Mouse (Mus musculus) testis, adult 2 months (tissue): ENCODE measurements around the gene Ksr2. TPM values are rescaled to one million over a fixed set of nuclear protein-coding genes. Genes with fewer than 3 reads are reported as not detected.
A peak's percentile ranks its signal among the peaks of the same experiment; 100 is the strongest.

Source experiments
- H3K27ac ChIP-seq: fragments of 200-500 bp; 2 replicates; pipeline ENCODE4 v1.5.1; 2012; ENCODE audit warnings: low read depth, low read length; ENCODE audit not compliant: control insufficient read depth, insufficient read depth
- H3K27me3 ChIP-seq: fragments of 200-500 bp; 2 replicates; pipeline ENCODE4 v1.6.1; 2012; ENCODE audit warnings: mild to moderate bottlenecking, low read length, moderate library complexity; ENCODE audit not compliant: control insufficient read depth, insufficient read depth
- H3K36me3 ChIP-seq: fragments of 200-500 bp; 2 replicates; pipeline ENCODE4 v1.6.1; 2012; ENCODE audit warnings: mild to moderate bottlenecking, low read length; ENCODE audit not compliant: control insufficient read depth, insufficient read depth
- H3K4me1 ChIP-seq: fragments of 200-500 bp; 2 replicates; pipeline ENCODE4 v1.6.1; 2012; ENCODE audit warnings: low read length; ENCODE audit not compliant: control insufficient read depth, insufficient read depth
- H3K4me3 ChIP-seq: fragments of 200-500 bp; 2 replicates; pipeline ENCODE4 v1.5.1; 2012; ENCODE audit warnings: low read depth, mild to moderate bottlenecking, low read length, moderate library complexity, mixed read lengths; ENCODE audit not compliant: control insufficient read depth
- CTCF ChIP-seq: fragments of 200-500 bp; IDR thresholded peaks from 2 replicates; pipeline ENCODE4 v1.5.1; 2012; ENCODE audit warnings: low read depth, mild to moderate bottlenecking, inconsistent platforms, low read length, moderate library complexity; ENCODE audit not compliant: control insufficient read depth, insufficient read depth, insufficient replicate concordance
- POLR2A ChIP-seq: fragments of 200-500 bp; IDR thresholded peaks from 2 replicates; pipeline ENCODE4 v1.6.1; 2012; ENCODE audit warnings: low read depth, mild to moderate bottlenecking, inconsistent platforms, low read length, moderate library complexity; ENCODE audit not compliant: control insufficient read depth
- polyA plus RNA-seq: library from polyadenylated mRNA; depleted of rRNA; stranded (reverse); fragments of >200 nt; gene quantifications from 2 replicates; pipeline ENCODE4 v1.2.3, GENCODE M21; 2012

Ksr2 gene
- polyA plus RNA-seq, 1 experiment = 2.0 TPM

GRCm38 (mm10) chr5:117689840-117690239 is 276.0 kb downstream of the Ksr2 start:
- H3K36me3 ChIP-seq = no peaks in the 10 kb centered on the region
- H3K27ac ChIP-seq = no peak overlapping the region
- TF ChIP-seq CTCF = no peak
- no peak for TF ChIP-seq POLR2A
- H3K27me3 ChIP-seq = no peaks in the 10 kb centered on the region
- H3K4me3 ChIP-seq = no peak overlapping the region
- no peaks in the 10 kb centered on the region for H3K4me1 ChIP-seq

DNA sequence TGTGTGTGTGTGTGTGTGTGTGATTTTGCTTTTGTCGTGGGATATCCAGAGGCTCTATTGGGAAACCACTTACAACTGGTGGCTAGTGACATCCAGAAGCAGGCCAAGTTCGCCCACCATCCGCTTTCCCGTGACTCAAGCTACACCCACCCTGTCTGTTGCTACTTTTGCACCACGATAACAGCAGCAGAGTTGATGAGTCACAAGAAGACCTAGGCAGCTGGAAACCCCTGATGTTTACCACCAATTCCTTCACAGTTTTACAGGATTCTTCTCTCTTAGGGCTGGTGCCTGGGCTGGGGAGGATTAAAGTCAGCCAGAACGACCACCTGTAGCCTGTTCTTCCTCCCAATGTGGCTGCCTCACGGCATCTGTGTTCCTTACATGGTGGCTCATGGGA is 277.5 kb downstream of the Ksr2 start:
- H3K4me1 ChIP-seq = no peaks in the 10 kb centered on the region
- H3K27me3 ChIP-seq = no peaks in the 10 kb centered on the region
- TF ChIP-seq CTCF (no peak), POLR2A (no peak)
- H3K4me3 ChIP-seq = no peak overlapping the region
- no peaks in the 10 kb centered on the region for H3K36me3 ChIP-seq
- no peak overlapping the region for H3K27ac ChIP-seq

- no peak overlapping the region for H3K4me3 ChIP-seq
- no peaks in the 10 kb centered on the region for H3K4me1 ChIP-seq
- TF ChIP-seq CTCF (peak; percentile 84; the same call in 1 of the 2 replicates), POLR2A (no peak)
- H3K27ac ChIP-seq = no peak overlapping the region
- no peaks in the 10 kb centered on the region for H3K27me3 ChIP-seq
- H3K36me3 ChIP-seq = no peaks in the 10 kb centered on the region
Observed at GRCm38 (mm10) chr5:117693557-117693956, 279.8 kb downstream of the Ksr2 start.

DNA sequence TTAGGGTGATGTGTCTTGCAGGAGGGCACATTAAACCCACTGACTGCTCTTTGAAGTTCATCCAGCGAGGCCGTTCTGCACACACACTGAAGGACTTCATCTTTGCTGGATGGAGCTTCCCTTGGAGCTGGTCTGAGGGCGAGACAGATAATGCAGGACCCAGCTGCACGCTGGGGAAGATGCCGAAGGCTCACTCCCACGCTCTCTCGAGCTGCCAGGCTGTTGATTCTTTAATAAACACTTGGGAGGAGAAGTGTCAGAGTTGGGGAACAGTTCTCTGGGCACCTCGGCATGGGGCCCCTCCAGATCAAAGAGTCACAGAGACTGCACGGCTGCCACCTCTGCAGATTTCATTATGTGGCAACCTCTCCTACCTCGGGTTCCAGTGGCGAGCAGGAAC is 280.8 kb downstream of the Ksr2 start:
- no peaks in the 10 kb centered on the region for H3K27me3 ChIP-seq
- H3K27ac ChIP-seq = no peak overlapping the region
- no peak overlapping the region for H3K4me3 ChIP-seq
- H3K36me3 ChIP-seq = no peaks in the 10 kb centered on the region
- no peaks in the 10 kb centered on the region for H3K4me1 ChIP-seq
- TF ChIP-seq POLR2A (no peak), CTCF (no peak)

GRCm38 (mm10) chr5:117696366-117696765 is 282.6 kb downstream of the Ksr2 start:
- TF ChIP-seq CTCF (no peak), POLR2A (no peak)
- no peak overlapping the region for H3K4me3 ChIP-seq
- no peaks in the 10 kb centered on the region for H3K36me3 ChIP-seq
- no peaks in the 10 kb centered on the region for H3K27me3 ChIP-seq
- no peaks in the 10 kb centered on the region for H3K4me1 ChIP-seq
- H3K27ac ChIP-seq = no peak overlapping the region

DNA sequence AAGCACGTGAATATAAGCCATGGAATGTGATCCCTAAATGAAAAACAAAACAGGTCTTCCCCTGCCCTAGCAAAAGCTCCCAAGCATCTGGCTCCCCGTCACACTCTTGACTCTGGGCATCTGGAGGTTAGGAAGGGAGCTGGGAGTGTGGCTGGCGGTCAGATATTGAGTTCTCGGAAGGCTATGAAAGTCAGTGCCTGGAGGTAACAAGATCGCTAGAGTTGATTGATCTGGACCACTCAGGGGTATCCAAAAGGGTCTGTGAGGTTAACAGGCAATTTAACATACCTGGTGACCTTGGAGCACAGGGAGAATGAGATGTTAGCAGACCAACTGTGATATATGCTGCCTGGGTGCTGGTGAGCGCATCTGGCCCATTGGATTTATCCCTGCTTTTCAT is 283.8 kb downstream of the Ksr2 start:
- no peak for TF ChIP-seq POLR2A
- TF ChIP-seq CTCF = no peak
- no peak overlapping the region for H3K27ac ChIP-seq
- H3K4me1 ChIP-seq = no peaks in the 10 kb centered on the region

DNA sequence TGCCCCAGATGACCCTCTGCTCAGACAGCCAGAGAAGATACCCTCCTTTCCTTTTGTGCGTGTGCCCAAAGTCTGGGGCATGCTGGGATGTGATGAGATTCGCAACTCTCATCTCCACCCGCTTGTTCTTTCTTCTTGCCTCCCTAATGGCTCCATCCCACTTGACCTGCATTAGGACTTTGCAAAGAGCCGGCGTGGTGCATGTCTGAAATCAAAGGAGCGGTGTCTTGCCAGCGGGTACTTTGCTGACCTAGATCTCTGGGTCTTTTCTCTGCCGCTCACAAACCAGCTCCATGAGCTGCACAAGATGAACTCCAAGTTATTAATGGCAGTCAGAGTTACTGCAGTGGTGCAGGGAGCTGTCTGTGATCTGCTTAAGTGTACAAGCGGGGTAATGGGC is 290.6 kb downstream of the Ksr2 start:
- no peak for TF ChIP-seq POLR2A

More for the DNA sequence above, 283.8 kb downstream of the Ksr2 start:
- H3K4me3 ChIP-seq = no peak overlapping the region
- H3K27me3 ChIP-seq = no peaks in the 10 kb centered on the region
- H3K36me3 ChIP-seq = no peaks in the 10 kb centered on the region

DNA sequence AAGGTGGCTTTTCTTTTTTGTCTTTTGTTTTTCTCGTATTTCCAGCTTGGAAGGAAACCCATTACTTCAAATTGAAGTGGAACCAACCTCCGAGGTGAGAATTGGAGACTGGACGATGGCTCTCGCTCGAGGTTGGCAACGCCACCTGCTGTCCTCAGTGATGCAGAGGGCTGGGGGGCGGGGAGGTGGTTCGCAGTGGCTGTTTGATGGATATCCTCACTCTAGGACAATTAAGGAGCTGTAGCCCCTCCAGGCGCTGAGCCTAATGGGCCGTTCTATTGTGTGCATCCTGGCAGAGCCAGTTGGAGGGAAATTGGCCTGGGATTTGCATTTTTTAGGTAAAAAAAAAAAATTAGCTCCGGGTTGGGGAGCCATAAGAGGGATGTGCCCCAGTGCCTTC is 292.8 kb downstream of the Ksr2 start:
- no peak overlapping the region for H3K27ac ChIP-seq
- H3K27me3 ChIP-seq = no peaks in the 10 kb centered on the region
- no peak overlapping the region for H3K4me3 ChIP-seq
- H3K4me1 ChIP-seq = no peaks in the 10 kb centered on the region
- no peaks in the 10 kb centered on the region for H3K36me3 ChIP-seq
- TF ChIP-seq POLR2A = no peak
- no peak for TF ChIP-seq CTCF

More for the DNA sequence above, 290.6 kb downstream of the Ksr2 start:
- H3K4me1 ChIP-seq = no peaks in the 10 kb centered on the region
- no peaks in the 10 kb centered on the region for H3K36me3 ChIP-seq
- H3K27me3 ChIP-seq = no peaks in the 10 kb centered on the region
- no peak overlapping the region for H3K4me3 ChIP-seq
- H3K27ac ChIP-seq = no peak overlapping the region
